Comparison of ENCODE assay signal across 10 mouse cellular contexts in the genomic region with DNA sequence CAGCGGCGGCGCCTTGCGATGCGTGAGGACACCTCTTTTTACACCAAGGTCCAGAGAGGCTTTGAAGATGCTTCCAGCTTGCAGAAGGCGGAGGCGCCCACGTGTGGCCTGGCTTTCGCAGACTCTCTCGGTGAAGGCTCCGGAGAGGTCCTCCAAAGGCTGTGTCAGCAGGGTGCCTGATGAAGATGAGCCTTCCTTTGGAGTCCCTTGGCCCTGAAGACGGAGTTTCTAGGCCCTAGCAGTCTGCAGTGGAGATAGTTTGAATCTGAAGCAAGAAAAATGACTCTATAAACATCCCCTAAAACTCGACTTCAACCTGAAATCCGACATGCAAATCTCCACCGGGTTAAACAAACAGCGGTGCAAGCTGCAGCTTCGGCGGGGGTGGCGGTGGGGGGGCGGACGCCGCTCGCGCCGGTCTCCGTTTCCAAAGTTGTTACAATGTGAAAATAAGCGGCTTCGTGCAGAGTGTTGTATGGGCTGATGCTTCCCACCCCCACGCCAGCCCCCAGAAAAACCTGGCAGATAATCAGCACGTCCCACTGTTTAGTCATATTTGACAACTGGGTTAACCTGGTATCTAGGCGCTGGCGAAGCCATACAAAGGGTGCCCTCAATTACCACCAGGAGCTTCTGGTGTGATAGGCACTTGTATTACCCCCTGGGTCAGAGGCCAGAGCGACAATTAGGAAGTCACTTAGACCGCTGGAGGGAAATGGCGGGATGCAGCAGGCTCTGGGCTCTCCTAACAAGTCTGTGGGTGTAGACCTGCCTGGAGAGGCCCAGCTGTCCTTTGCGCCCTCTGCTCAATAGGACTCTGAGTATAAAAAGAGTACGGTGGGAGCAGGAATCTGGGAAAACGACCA. TPM values are rescaled to one million over a fixed set of nuclear protein-coding genes. Genes with fewer than 3 reads are reported as not detected.
DNase-seq lines count a peak whose midpoint lies in the region; ATAC-seq and TF ChIP-seq lines count a peak whose summit lies in the region.
"Had no signal": no experiment of that assay in that cellular context is flagged by ENCODE, and none has a peak within 500 bp of the region (broad histone marks: within the 10 kb centered on the region; RNA-seq: fewer than 3 reads in every experiment).

No protein-coding gene starts in this region.

- no peak overlapping the region for H3K4me3 ChIP-seq in kidney, adult 2 months (ENCODE audit: insufficient read depth, low read depth, low read length)
- peak overlapping the region; percentile 4 for H3K4me3 ChIP-seq in bone marrow macrophage, adult 2 months (ENCODE audit: insufficient read depth, low read length)
- peak overlapping the region in 1 of 2 experiments; percentile 48; a peak in 2 of 4 replicates for H3K4me3 ChIP-seq in heart, embryonic 14.5 days (ENCODE audit: control insufficient read depth in 1 of 2, insufficient read depth in 1 of 2, low read depth in 1 of 2, low read length in 2 of 2)
- H3K4me3 ChIP-seq in limb, embryonic 12.5 days (replicated peaks): peak overlapping the region; percentile 18
- H3K4me3 ChIP-seq in midbrain, postnatal 0 days (ENCODE audit: low read depth, low read length): no peak overlapping the region
- H3K4me3 ChIP-seq: erythroblast, embryonic 14.5 days had no signal

- TF ChIP-seq CTCF in kidney, adult 2 months (conservative IDR thresholded peaks at IDR 0.05; ENCODE audit: insufficient read depth, insufficient read length, low read depth, low read length): no peak
- no peak for TF ChIP-seq CTCF in bone marrow macrophage, adult 2 months (IDR thresholded peaks at IDR 0.05; ENCODE audit: low read depth, low read length)
- peak; percentile 44 for TF ChIP-seq CTCF in midbrain, postnatal 0 days (IDR thresholded peaks at IDR 0.05)

- peaks cover 2% of the 10 kb centered on the region; the same call in 1 of the 2 replicates for H3K4me1 ChIP-seq in kidney, adult 2 months (ENCODE audit: control insufficient read depth, insufficient read depth, low read length)
- no peaks in the 10 kb centered on the region for H3K4me1 ChIP-seq in bone marrow macrophage, adult 2 months (ENCODE audit: control insufficient read depth, insufficient read depth, low read length)
- peaks cover 8 to 41% of the 10 kb centered on the region in 2 experiments; a peak in 3 of 4 replicates for H3K4me1 ChIP-seq in heart, embryonic 14.5 days (ENCODE audit: control insufficient read depth in 2 of 2, insufficient read depth in 2 of 2, low read length in 2 of 2)
- peaks cover 60% of the 10 kb centered on the region for H3K4me1 ChIP-seq in limb, embryonic 12.5 days (replicated peaks)
- H3K4me1 ChIP-seq in midbrain, postnatal 0 days (ENCODE audit: insufficient read depth, low read length): no peaks in the 10 kb centered on the region

- peak overlapping the region; percentile 79 for H3K4me2 ChIP-seq in heart, embryonic 14.5 days (ENCODE audit: low read length)
- peak overlapping the region; percentile 75 for H3K4me2 ChIP-seq in limb, embryonic 12.5 days
- peak overlapping the region; percentile 13; the same call in 1 of the 2 replicates for H3K4me2 ChIP-seq in midbrain, postnatal 0 days (ENCODE audit: low read depth, low read length, poor library complexity, severe bottlenecking)

- H3K9me3 ChIP-seq in heart, embryonic 14.5 days (ENCODE audit: control insufficient read depth, low read length): no peaks in the 10 kb centered on the region
- no peaks in the 10 kb centered on the region for H3K9me3 ChIP-seq in limb, embryonic 12.5 days
- no peaks in the 10 kb centered on the region for H3K9me3 ChIP-seq in midbrain, postnatal 0 days (ENCODE audit: low read length)

- WGBS in kidney, adult 2 months: 6% methylated on average over 38 of the region's 38 CpGs
- WGBS in heart, embryonic 14.5 days: 1% methylated on average over 38 of the region's 38 CpGs
- WGBS in limb, embryonic 12.5 days: under 1% methylated on average over 38 of the region's 38 CpGs
- WGBS in midbrain, postnatal 0 days: 2% methylated on average over 38 of the region's 38 CpGs

- ATAC-seq in heart, embryonic 14.5 days (ENCODE audit: insufficient number of reproducible peaks, insufficient read depth, low FRiP score, low read depth): no peak
- ATAC-seq in limb, embryonic 12.5 days (ENCODE audit: insufficient number of reproducible peaks, insufficient read depth, low FRiP score, low TSS enrichment, low read depth): no peak
- ATAC-seq in midbrain, postnatal 0 days (ENCODE audit: low FRiP score): no peak
- no peak for ATAC-seq in granulocyte monocyte progenitor cell, adult 5-6 weeks (replicated peaks; ENCODE audit: poor library complexity, severe bottlenecking)

- no peaks in the 10 kb centered on the region for H3K36me3 ChIP-seq in kidney, adult 2 months (ENCODE audit: control insufficient read depth, insufficient read depth, low read length)
- H3K36me3 ChIP-seq in heart, embryonic 14.5 days (ENCODE audit: control insufficient read depth, insufficient read depth, low read length): no peaks in the 10 kb centered on the region
- H3K36me3 ChIP-seq in limb, embryonic 12.5 days: no peaks in the 10 kb centered on the region
- no peaks in the 10 kb centered on the region for H3K36me3 ChIP-seq in midbrain, postnatal 0 days (ENCODE audit: insufficient read depth, low read length)

- no peak overlapping the region for H3K9ac ChIP-seq in heart, embryonic 14.5 days (ENCODE audit: low read length)
- H3K9ac ChIP-seq in limb, embryonic 12.5 days (replicated peaks): no peak overlapping the region
- H3K9ac ChIP-seq in midbrain, postnatal 0 days (replicated peaks; ENCODE audit: low read length, poor library complexity, severe bottlenecking): no peak overlapping the region

- no peak overlapping the region for H3K27ac ChIP-seq in kidney, adult 2 months (ENCODE audit: insufficient read depth, low read depth, low read length)
- no peak overlapping the region for H3K27ac ChIP-seq in bone marrow macrophage, adult 2 months (ENCODE audit: insufficient read depth, low read depth, low read length)
- H3K27ac ChIP-seq in heart, embryonic 14.5 days (replicated peaks in 1 of 2; ENCODE audit: control insufficient read depth in 1 of 2, insufficient read depth in 1 of 2, low read depth in 2 of 2, low read length in 2 of 2): no peak overlapping the region
- no peak overlapping the region for H3K27ac ChIP-seq in limb, embryonic 12.5 days
- H3K27ac ChIP-seq in midbrain, postnatal 0 days (ENCODE audit: low read depth, low read length): no peak overlapping the region

- H3K27me3 ChIP-seq in kidney, adult 2 months (replicated peaks; ENCODE audit: control insufficient read depth, insufficient read depth, low read length): peaks cover 21% of the 10 kb centered on the region
- peaks cover 69% of the 10 kb centered on the region for H3K27me3 ChIP-seq in heart, embryonic 14.5 days (ENCODE audit: control insufficient read depth, insufficient read depth, low read length)
- H3K27me3 ChIP-seq in limb, embryonic 12.5 days: peaks cover 88% of the 10 kb centered on the region
- peaks cover 40% of the 10 kb centered on the region for H3K27me3 ChIP-seq in midbrain, postnatal 0 days (ENCODE audit: insufficient read depth, low read length)

- TF ChIP-seq POLR2A in kidney, adult 2 months (IDR thresholded peaks at IDR 0.05; ENCODE audit: low read depth, low read length): no peak
- TF ChIP-seq POLR2A in bone marrow macrophage, adult 2 months (IDR thresholded peaks at IDR 0.05; ENCODE audit: borderline replicate concordance, low read depth, low read length): no peak

- peak; percentile 28 for DNase-seq in kidney, adult 2 months
- DNase-seq in kidney, adult 11 months: no peak
- DNase-seq in midbrain, postnatal 0 days (ENCODE audit: low spot score): no peak
- DNase-seq in gastrocnemius, adult 8-10 months (ENCODE audit: low spot score in 2 of 2): no peak

RNA-seq across cellular contexts. Expression of a gene that starts 0.9 kb away (rescaled TPM):
- not detected in 2 replicates for polyA plus RNA-seq in kidney, adult 2 months (2012; rRNA removed)
- polyA plus RNA-seq in bone marrow macrophage, adult 2 months (2012; ENCODE audit: insufficient read depth, insufficient read length, missing spikeins): not detected in 2 replicates
- polyA plus RNA-seq in heart, embryonic 14.5 days (2014; fragmentation: Nextera tagmentation; extraction: Ambion mirVana): not detected in 2 replicates
- polyA plus RNA-seq in limb, embryonic 12.5 days (2016; fragmentation: Nextera tagmentation; extraction: Ambion mirVana): 2.5 and 3.0 TPM in 2 replicates
- 2.3 and 3.3 TPM in 2 replicates for total RNA-seq in midbrain, postnatal 0 days (2014; rRNA removed)
- polyA plus RNA-seq in midbrain, postnatal 0 days (2015; fragmentation: Nextera tagmentation; extraction: Ambion mirVana): 1.7 and 2.0 TPM in 2 replicates
- not detected in 2 replicates for total RNA-seq in granulocyte monocyte progenitor cell, adult 5-6 weeks (2014; fragmentation: Nextera tagmentation)
- not detected in 2 replicates for total RNA-seq in granulocyte monocyte progenitor cell, adult 5-6 weeks (2017)
- not detected for total RNA-seq in gastrocnemius, adult 8-10 months (2022)
- total RNA-seq: liver, adult 2 months had no signal
- polyA plus RNA-seq: erythroblast, embryonic 14.5 days; liver, adult 2 months had no signal

RNA-seq across cellular contexts. Expression of a gene that starts 41.6 kb away (rescaled TPM):
- 14.7 and 18.1 TPM in 2 replicates for polyA plus RNA-seq in kidney, adult 2 months (2012; rRNA removed)
- polyA plus RNA-seq in bone marrow macrophage, adult 2 months (2012; ENCODE audit: insufficient read depth, insufficient read length, missing spikeins): 15.3 and 18.0 TPM in 2 replicates
- 13.7 and 14.3 TPM in 2 replicates for polyA plus RNA-seq in heart, embryonic 14.5 days (2014; fragmentation: Nextera tagmentation; extraction: Ambion mirVana)
- 17.9 and 18.7 TPM in 2 replicates for polyA plus RNA-seq in limb, embryonic 12.5 days (2016; fragmentation: Nextera tagmentation; extraction: Ambion mirVana)
- total RNA-seq in midbrain, postnatal 0 days (2014; rRNA removed): 4.2 and 5.7 TPM in 2 replicates
- 5.4 and 6.5 TPM in 2 replicates for polyA plus RNA-seq in midbrain, postnatal 0 days (2015; fragmentation: Nextera tagmentation; extraction: Ambion mirVana)
- total RNA-seq in granulocyte monocyte progenitor cell, adult 5-6 weeks (2014; fragmentation: Nextera tagmentation): 5.5 and 9.2 TPM in 2 replicates
- 9.0 and 9.6 TPM in 2 replicates for total RNA-seq in granulocyte monocyte progenitor cell, adult 5-6 weeks (2017)
- 10 to 100 TPM; 57.9 to 59.9 (median 58.6) TPM for total RNA-seq in gastrocnemius, adult 8-10 months (2022)

RNA-seq across cellular contexts. Expression of a gene that starts 41.7 kb away (rescaled TPM):
- 3.8 and 5.5 TPM in 2 replicates for polyA plus RNA-seq in kidney, adult 2 months (2012; rRNA removed)
- 24.1 and 25.4 TPM in 2 replicates for polyA plus RNA-seq in bone marrow macrophage, adult 2 months (2012; ENCODE audit: insufficient read depth, insufficient read length, missing spikeins)
- 15.4 and 19.0 TPM in 2 replicates for polyA plus RNA-seq in heart, embryonic 14.5 days (2014; fragmentation: Nextera tagmentation; extraction: Ambion mirVana)
- 26.0 and 27.3 TPM in 2 replicates for polyA plus RNA-seq in limb, embryonic 12.5 days (2016; fragmentation: Nextera tagmentation; extraction: Ambion mirVana)
- total RNA-seq in midbrain, postnatal 0 days (2014; rRNA removed): 4.1 and 7.4 TPM in 2 replicates
- 32.1 and 36.3 TPM in 2 replicates for polyA plus RNA-seq in midbrain, postnatal 0 days (2015; fragmentation: Nextera tagmentation; extraction: Ambion mirVana)
- total RNA-seq in granulocyte monocyte progenitor cell, adult 5-6 weeks (2014; fragmentation: Nextera tagmentation): 9.9 and 11.6 TPM in 2 replicates
- total RNA-seq in granulocyte monocyte progenitor cell, adult 5-6 weeks (2017): 14.0 and 14.1 TPM in 2 replicates
- 10 to 100 TPM in 2 of 4 experiments, 1 to 10 TPM in 2; 8.8 to 14.1 (median 11.7) TPM for total RNA-seq in gastrocnemius, adult 8-10 months (2022)

RNA-seq across cellular contexts. Expression of a gene that starts 52.1 kb away (rescaled TPM):
- polyA plus RNA-seq in kidney, adult 2 months (2012; rRNA removed): 4.3 and 8.2 TPM in 2 replicates
- polyA plus RNA-seq in bone marrow macrophage, adult 2 months (2012; ENCODE audit: insufficient read depth, insufficient read length, missing spikeins): 60.5 and 62.8 TPM in 2 replicates
- polyA plus RNA-seq in heart, embryonic 14.5 days (2014; fragmentation: Nextera tagmentation; extraction: Ambion mirVana): 62.7 and 67.6 TPM in 2 replicates
- polyA plus RNA-seq in limb, embryonic 12.5 days (2016; fragmentation: Nextera tagmentation; extraction: Ambion mirVana): 120 and 121 TPM in 2 replicates
- total RNA-seq in midbrain, postnatal 0 days (2014; rRNA removed): 49.9 and 50.2 TPM in 2 replicates
- polyA plus RNA-seq in midbrain, postnatal 0 days (2015; fragmentation: Nextera tagmentation; extraction: Ambion mirVana): 87.3 and 91.7 TPM in 2 replicates
- 114 and 138 TPM in 2 replicates for total RNA-seq in granulocyte monocyte progenitor cell, adult 5-6 weeks (2014; fragmentation: Nextera tagmentation)
- 177 and 178 TPM in 2 replicates for total RNA-seq in granulocyte monocyte progenitor cell, adult 5-6 weeks (2017)
- total RNA-seq in gastrocnemius, adult 8-10 months (2022): 10 to 100 TPM; 49.7 to 61.4 (median 53.0) TPM

Comparison
In these comparisons a context has a peak if more than half of its experiments do, and no peak if none do; other contexts are left out.
1. H3K4me3 ChIP-seq: peak in bone marrow macrophage, adult 2 months (single experiment) and limb, embryonic 12.5 days (single experiment); none in kidney, adult 2 months (single experiment) and midbrain, postnatal 0 days (single experiment).
2. H3K4me2 ChIP-seq: peak in every context shown above with its lines; median percentile 79 in heart, embryonic 14.5 days; 75 in limb, embryonic 12.5 days; 13 in midbrain, postnatal 0 days.